Mouse (Mus musculus) kidney, postnatal 0 days (tissue): ENCODE data around the gene Idua. TPM values are rescaled to one million over a fixed set of nuclear protein-coding genes. Genes with fewer than 3 reads are reported as not detected.

ENCODE experiments used
- ATAC-seq: fragments of 200-750 bp; cut with Nextera tagmentation; replicated peaks from 2 replicates; pipeline ENCODE4 v1.8.0; 2017; ENCODE audit warnings: low read depth, moderate number of reproducible peaks, moderate TSS enrichment, moderate library complexity; ENCODE audit not compliant: low FRiP score
- DNase-seq: peaks from one replicate; pipeline ENCODE4 v3.0.0-alpha.2; 2016; ENCODE audit warnings: low spot score
- H3K27ac ChIP-seq: fragments of 300-500 bp; sonication (generic); 2 replicates; pipeline ENCODE4 v1.5.1; 2014; ENCODE audit warnings: mild to moderate bottlenecking
- H3K27me3 ChIP-seq: fragments of 300-500 bp; sonication (generic); 2 replicates; pipeline ENCODE4 v1.6.1; 2014; ENCODE audit warnings: low read length, mixed read lengths; ENCODE audit not compliant: insufficient read depth
- H3K36me3 ChIP-seq: fragments of 300-500 bp; sonication (generic); 2 replicates; pipeline ENCODE4 v1.6.1; 2014; ENCODE audit warnings: low read length, mixed read lengths; ENCODE audit not compliant: insufficient read depth
- H3K4me1 ChIP-seq: fragments of 300-500 bp; sonication (generic); replicated peaks from 2 replicates; pipeline ENCODE4 v1.6.1; 2014; ENCODE audit warnings: antibody characterized with exemption, low read length, mixed read lengths; ENCODE audit not compliant: insufficient read depth
- H3K4me2 ChIP-seq: fragments of 300-500 bp; sonication (generic); 2 replicates; pipeline ENCODE4 v1.6.1; 2014; ENCODE audit warnings: mild to moderate bottlenecking, low read length, moderate library complexity, mixed read lengths
- H3K4me3 ChIP-seq: fragments of 300-500 bp; sonication (generic); replicated peaks from 2 replicates; pipeline ENCODE4 v1.5.1; 2014; ENCODE audit warnings: low read depth, low read length
- H3K9ac ChIP-seq: fragments of 300-500 bp; sonication (generic); 2 replicates; pipeline ENCODE4 v1.6.1; 2014; ENCODE audit warnings: low read depth, low read length
- H3K9me3 ChIP-seq: fragments of 300-500 bp; sonication (generic); replicated peaks from 2 replicates; pipeline ENCODE4 v1.6.1; 2016; ENCODE audit warnings: low read length, inconsistent platforms, mixed read lengths
- CTCF ChIP-seq: IDR thresholded peaks from 2 replicates; pipeline ENCODE4 v1.5.1; 2016; ENCODE audit warnings: antibody characterized with exemption, low read depth, mild to moderate bottlenecking, moderate library complexity
- WGBS: fragments of 180-500 bp; shearing (Covaris S2); extraction: QIAGEN DNeasy Blood & Tissue Kit; methylation state at CpG from one replicate; pipeline ENCODE4 v1.1.7; 2014; 5-methylcytosine and 5-hydroxymethylcytosine counted together
- polyA plus RNA-seq: library from polyadenylated mRNA; unstranded; fragments of >200 nt; fragmentation: Nextera tagmentation; extraction: Ambion mirVana; gene quantifications from 2 replicates; pipeline ENCODE4 v1.2.1, GENCODE M21; 2015

Idua gene
- polyA plus RNA-seq, 1 experiment from 2014 or later = 6.3 TPM

- Histone ChIP-seq H3K9me3 (no peaks in the 10 kb centered on the region), H3K4me3 (no peak overlapping the region), H3K4me1 (no peaks in the 10 kb centered on the region), H3K27me3 (no peaks in the 10 kb centered on the region), H3K4me2 (no peak overlapping the region), H3K36me3 (peaks cover 44% of the 10 kb centered on the region), H3K27ac (no peak overlapping the region), H3K9ac (no peak overlapping the region)
- 60% methylated on average over 1 of the region's 1 CpGs for WGBS
- TF ChIP-seq CTCF = peak; percentile 82
- ATAC-seq (peak; percentile 40; the same call in 1 of the 2 replicates), DNase-seq (peak; percentile 73)
Observed at GRCm38 (mm10) chr5:108651823-108652222, 8.3 kb upstream of the Idua start.

DNA sequence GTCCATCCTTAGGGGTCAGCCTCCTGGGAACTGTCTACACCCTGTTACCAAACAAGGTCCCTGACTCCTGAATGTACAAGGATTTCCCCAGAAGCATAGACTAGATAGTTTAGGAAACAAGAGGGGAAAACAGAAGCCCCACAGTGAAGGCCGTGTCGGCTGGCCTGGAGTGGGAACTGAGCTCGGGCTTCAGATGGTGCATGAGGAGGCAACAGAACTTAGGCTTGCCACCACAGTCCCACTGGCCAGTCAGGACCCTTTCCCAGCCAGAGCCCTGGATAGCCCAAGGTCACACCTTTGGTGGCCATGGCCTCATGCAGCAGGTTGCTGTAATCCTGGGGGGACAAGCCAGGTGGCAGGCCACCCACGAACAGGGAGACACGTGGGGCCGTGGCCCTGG lies 6.8 kb upstream of the Idua start:
- Histone ChIP-seq H3K27ac (no peak overlapping the region), H3K4me3 (no peak overlapping the region), H3K9ac (no peak overlapping the region), H3K4me1 (no peaks in the 10 kb centered on the region), H3K4me2 (no peak overlapping the region), H3K36me3 (peaks cover 39% of the 10 kb centered on the region), H3K27me3 (no peaks in the 10 kb centered on the region), H3K9me3 (no peaks in the 10 kb centered on the region)
- DNase-seq (no peak), ATAC-seq (no peak)
- 85% methylated on average over 6 of the region's 6 CpGs for WGBS
- TF ChIP-seq CTCF = no peak

- Histone ChIP-seq H3K4me2 (no peak overlapping the region), H3K27me3 (no peaks in the 10 kb centered on the region), H3K4me1 (no peaks in the 10 kb centered on the region), H3K9ac (no peak overlapping the region), H3K9me3 (no peaks in the 10 kb centered on the region), H3K27ac (no peak overlapping the region), H3K4me3 (no peak overlapping the region), H3K36me3 (peaks cover 39% of the 10 kb centered on the region)
- ATAC-seq (no peak), DNase-seq (no peak)
- WGBS = 91% methylated on average over 10 of the region's 10 CpGs
- TF ChIP-seq CTCF = no peak
Observed at GRCm38 (mm10) chr5:108654444-108654990, 5.6 kb upstream of the Idua start.

- Histone ChIP-seq H3K4me3 (no peak overlapping the region), H3K27ac (no peak overlapping the region), H3K27me3 (no peaks in the 10 kb centered on the region), H3K4me1 (peaks cover 4% of the 10 kb centered on the region), H3K9me3 (no peaks in the 10 kb centered on the region), H3K36me3 (peaks cover 39% of the 10 kb centered on the region), H3K9ac (no peak overlapping the region), H3K4me2 (no peak overlapping the region)
- 97% methylated on average over 9 of the region's 9 CpGs for WGBS
- ATAC-seq (no peak), DNase-seq (no peak)
- TF ChIP-seq CTCF = no peak
Observed at GRCm38 (mm10) chr5:108655381-108655780, 4.8 kb upstream of the Idua start.

GRCm38 (mm10) chr5:108655891-108656650 lies 4.1 kb upstream of the Idua start:
- DNase-seq = no peak
- no peak for TF ChIP-seq CTCF
- Histone ChIP-seq H3K9me3 (no peaks in the 10 kb centered on the region), H3K27ac (no peak overlapping the region), H3K36me3 (peaks cover 34% of the 10 kb centered on the region), H3K4me1 (peaks cover 4% of the 10 kb centered on the region), H3K4me2 (no peak overlapping the region), H3K27me3 (no peaks in the 10 kb centered on the region), H3K9ac (no peak overlapping the region), H3K4me3 (no peak overlapping the region)
- whole genome bisulfite sequencing = 88% methylated on average over 15 of the region's 15 CpGs
- no peak for ATAC-seq

DNA sequence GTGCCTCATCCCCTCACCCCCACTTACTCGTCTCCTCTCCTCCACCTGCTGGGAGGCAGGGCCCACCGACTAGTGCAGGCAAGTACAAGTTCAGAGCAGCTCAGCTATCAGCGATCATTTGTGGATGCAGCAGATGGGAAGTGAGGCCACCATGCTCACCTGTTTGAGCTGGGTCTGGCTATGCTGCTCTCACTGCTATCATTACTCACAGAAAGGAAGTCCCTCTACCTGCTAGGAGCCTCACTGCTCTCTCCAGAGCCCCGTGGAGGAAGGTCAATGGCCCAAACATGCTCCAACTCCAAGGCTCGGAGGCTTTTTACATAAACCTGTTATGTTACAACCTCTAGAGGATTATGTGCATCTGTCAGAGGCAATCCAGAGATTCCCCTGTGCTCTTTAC lies 2.7 kb upstream of the Idua start:
- TF ChIP-seq CTCF = no peak
- ATAC-seq = no peak
- Histone ChIP-seq H3K9ac (no peak overlapping the region), H3K4me3 (no peak overlapping the region), H3K4me2 (no peak overlapping the region), H3K36me3 (peaks cover 34% of the 10 kb centered on the region), H3K27ac (no peak overlapping the region), H3K9me3 (no peaks in the 10 kb centered on the region), H3K27me3 (no peaks in the 10 kb centered on the region), H3K4me1 (peaks cover 4% of the 10 kb centered on the region)
- no peak for DNase-seq
- WGBS = 78% methylated on average over 5 of the region's 5 CpGs

GRCm38 (mm10) chr5:108658611-108659010 lies 1.5 kb upstream of the Idua start:
- no peaks in the 10 kb centered on the region for H3K9me3 ChIP-seq
- H3K4me3 ChIP-seq = no peak overlapping the region
- peaks cover 4% of the 10 kb centered on the region for H3K4me1 ChIP-seq
- no peak overlapping the region for H3K9ac ChIP-seq
- no peak overlapping the region for H3K4me2 ChIP-seq
- ATAC-seq (no peak), DNase-seq (no peak)
- H3K27ac ChIP-seq = no peak overlapping the region
- no peaks in the 10 kb centered on the region for H3K27me3 ChIP-seq
- WGBS = 96% methylated on average over 1 of the region's 1 CpGs
- peaks cover 31% of the 10 kb centered on the region for H3K36me3 ChIP-seq
- no peak for TF ChIP-seq CTCF
